Mouse (Mus musculus) stomach, embryonic 14.5 days (tissue): ENCODE results near the gene Stkld1. TPM values are rescaled to one million over a fixed set of nuclear protein-coding genes. Genes with fewer than 3 reads are reported as not detected.

Source experiments
- ATAC-seq: fragments of 200-750 bp; cut with Nextera tagmentation; 2 replicates; pipeline ENCODE4 v1.8.0; 2017; ENCODE audit warnings: low read depth, moderate TSS enrichment; ENCODE audit not compliant: insufficient number of reproducible peaks, insufficient read depth, low FRiP score
- H3K27ac ChIP-seq: fragments of 300-500 bp; sonication (generic); 2 replicates; pipeline ENCODE4 v1.5.1; 2014; ENCODE audit warnings: mild to moderate bottlenecking, low read length, moderate library complexity, mixed read lengths
- H3K27me3 ChIP-seq: fragments of 300-500 bp; sonication (generic); 2 replicates; pipeline ENCODE4 v1.6.1; 2014; ENCODE audit warnings: low read length, control low read depth, mixed read lengths; ENCODE audit not compliant: control insufficient read depth, insufficient read depth
- H3K36me3 ChIP-seq: fragments of 300-500 bp; sonication (generic); 2 replicates; pipeline ENCODE4 v1.6.1; 2014; ENCODE audit warnings: mild to moderate bottlenecking, control low read depth, low read length, moderate library complexity, mixed read lengths; ENCODE audit not compliant: control insufficient read depth, insufficient read depth
- H3K4me1 ChIP-seq: fragments of 300-500 bp; sonication (generic); 2 replicates; pipeline ENCODE4 v1.6.1; 2014; ENCODE audit warnings: low read length, control low read depth, mixed read lengths; ENCODE audit not compliant: control insufficient read depth, insufficient read depth
- H3K4me2 ChIP-seq: fragments of 300-500 bp; sonication (generic); replicated peaks from 2 replicates; pipeline ENCODE4 v1.6.1; 2014; ENCODE audit warnings: low read depth, low read length, control low read depth
- H3K4me3 ChIP-seq: fragments of 300-500 bp; sonication (generic); 2 replicates; pipeline ENCODE4 v1.5.1; 2014; ENCODE audit warnings: low read depth, low read length, control low read depth
- H3K9ac ChIP-seq: fragments of 300-500 bp; sonication (generic); replicated peaks from 2 replicates; pipeline ENCODE4 v1.6.1; 2014; ENCODE audit warnings: low read depth, mild to moderate bottlenecking, control low read depth, low read length, moderate library complexity, mixed read lengths
- H3K9me3 ChIP-seq: fragments of 300-500 bp; sonication (generic); 2 replicates; pipeline ENCODE4 v1.6.1; 2016; ENCODE audit warnings: low read depth, low read length, control low read depth; ENCODE audit not compliant: control insufficient read depth
- WGBS: fragments of 180-500 bp; shearing (Covaris S2); extraction: QIAGEN DNeasy Blood & Tissue Kit; methylation state at CpG from one replicate; pipeline ENCODE4 v1.1.7; 2014; 5-methylcytosine and 5-hydroxymethylcytosine counted together
- polyA plus RNA-seq: library from polyadenylated mRNA; unstranded; fragments of >200 nt; fragmentation: Nextera tagmentation; extraction: Ambion mirVana; gene quantifications from 2 replicates; pipeline ENCODE4 v1.2.1, GENCODE M21; 2014

The Stkld1 gene
- polyA plus RNA-seq, 1 experiment from 2014 or later, result 0.25 TPM

DNA sequence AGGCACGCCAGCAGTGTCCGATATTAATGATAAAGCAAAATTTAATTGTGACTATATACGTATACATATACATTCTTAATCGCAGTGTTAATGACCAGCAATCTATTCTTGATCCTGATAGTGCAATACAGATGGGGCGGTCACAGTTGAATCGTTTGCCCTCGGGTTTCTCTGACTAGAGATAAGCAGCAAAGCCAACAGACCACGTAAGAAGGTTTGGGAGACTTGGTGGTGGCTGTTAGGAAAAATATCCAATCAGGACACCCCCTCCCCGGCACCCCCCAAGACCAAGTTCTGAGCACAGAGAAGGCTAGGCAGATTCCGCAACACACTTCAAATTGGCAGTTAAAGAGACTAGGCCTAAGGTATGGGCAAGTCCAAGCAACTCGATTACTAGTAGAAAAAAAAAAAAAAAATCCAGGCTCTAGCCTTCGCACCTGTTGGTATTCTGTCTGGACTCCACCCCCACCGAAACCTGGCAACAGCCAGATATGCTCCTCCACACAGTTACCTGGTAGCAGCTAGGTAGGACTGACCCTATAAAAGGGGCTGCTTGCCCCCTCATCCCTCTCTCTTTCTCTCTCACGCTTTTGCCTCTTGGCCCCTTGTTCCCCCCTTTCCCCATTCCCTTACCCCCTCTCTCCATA, 31.0 kb downstream of the Stkld1 start:
- Histone ChIP-seq H3K4me3 (peak overlapping the region; percentile 87), H3K27me3 (no peaks in the 10 kb centered on the region), H3K4me2 (peak overlapping the region; percentile 85), H3K36me3 (peaks cover 17% of the 10 kb centered on the region), H3K27ac (peak overlapping the region; percentile 91), H3K4me1 (peaks cover 14% of the 10 kb centered on the region), H3K9ac (peak overlapping the region; percentile 90), H3K9me3 (no peaks in the 10 kb centered on the region)
- 14% methylated on average over 14 of the region's 14 CpGs for WGBS
- no peak for ATAC-seq

DNA sequence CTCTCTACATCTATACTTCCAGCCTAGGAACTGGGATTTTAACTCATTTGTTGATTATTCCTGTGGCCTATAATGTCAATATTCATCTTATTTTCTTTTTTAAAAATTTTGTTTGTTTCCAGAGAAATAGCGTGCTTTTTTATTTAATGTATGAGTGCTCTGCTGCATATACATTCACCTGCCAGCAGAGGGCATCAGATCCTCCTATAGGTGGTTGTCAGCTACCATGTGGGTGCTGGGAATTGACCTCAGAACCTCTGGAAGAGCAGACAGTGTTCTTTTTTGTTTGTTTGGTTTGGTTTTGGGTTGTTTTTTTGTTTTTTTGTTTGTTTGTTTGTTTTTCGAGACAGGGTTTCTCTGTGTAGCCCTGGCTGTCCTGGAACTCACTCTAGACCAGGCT, 33.4 kb downstream of the Stkld1 start:
- ATAC-seq, result no peak

DNA sequence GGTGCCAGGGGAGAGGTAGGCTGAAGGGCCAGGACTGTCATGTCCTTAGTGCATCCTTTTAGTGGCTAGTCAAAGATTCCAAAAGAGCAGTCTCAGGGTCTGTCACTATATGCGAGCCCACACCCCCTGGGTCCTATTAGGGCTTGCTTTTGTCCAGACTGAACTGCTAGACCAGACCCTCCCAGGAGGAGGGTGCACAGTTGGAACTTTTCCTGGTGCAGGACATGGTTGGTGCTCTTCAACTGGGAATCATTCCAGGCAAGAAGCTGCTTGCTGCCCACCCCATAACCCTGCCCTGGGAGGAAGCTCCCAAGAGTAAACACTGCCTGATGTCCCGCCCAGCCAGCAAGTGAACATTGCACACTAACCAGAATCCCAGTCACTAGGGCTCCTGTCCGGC, 39.3 kb downstream of the Stkld1 start, which contains the start of gene Adamts13:
Gene Adamts13 (plus strand): TSS at position 301 of the 400 bp plus-strand sequence.
- no peak for ATAC-seq
- 58% methylated on average over 3 of the region's 3 CpGs for WGBS
- Histone ChIP-seq H3K4me1 (no peaks in the 10 kb centered on the region), H3K4me2 (no peak within 1 kb of the TSS), H3K36me3 (no peaks in the 10 kb centered on the region), H3K4me3 (no peak within 1 kb of the TSS), H3K9me3 (no peaks in the 10 kb centered on the region), H3K27me3 (no peaks in the 10 kb centered on the region), H3K9ac (no peak within 1 kb of the TSS), H3K27ac (no peak within 1 kb of the TSS)

More for the DNA sequence above, 33.4 kb downstream of the Stkld1 start:
- no peaks in the 10 kb centered on the region for H3K9me3 ChIP-seq
- H3K4me1 ChIP-seq, result peaks cover 9% of the 10 kb centered on the region
- no peak overlapping the region for H3K27ac ChIP-seq
- 73% methylated on average over 2 of the region's 2 CpGs for WGBS
- no peak overlapping the region for H3K4me2 ChIP-seq
- H3K36me3 ChIP-seq, result peaks cover under 1% of the 10 kb centered on the region; the same call in 1 of the 2 replicates
- no peaks in the 10 kb centered on the region for H3K27me3 ChIP-seq
- no peak overlapping the region for H3K4me3 ChIP-seq
- no peak overlapping the region for H3K9ac ChIP-seq

DNA sequence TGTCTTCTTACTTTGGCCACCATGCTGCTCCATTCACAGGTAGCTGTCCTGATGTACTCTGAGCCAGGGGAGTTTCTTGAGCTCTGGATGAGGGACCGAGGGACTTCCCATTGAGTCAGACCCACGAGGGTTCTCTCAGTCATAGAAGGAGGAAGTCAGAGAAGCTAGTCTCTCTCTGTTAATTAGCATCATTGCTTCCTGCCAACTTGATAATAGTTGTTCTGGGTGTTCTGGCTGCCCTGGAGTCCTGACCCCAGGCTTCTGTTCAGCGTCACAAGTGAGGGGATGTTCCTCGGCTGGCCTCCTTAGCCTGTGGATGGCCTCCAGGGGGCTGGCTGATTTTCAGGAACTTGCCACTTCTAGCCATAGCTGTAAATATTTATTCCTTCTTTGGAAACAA, 40.1 kb downstream of the Stkld1 start:
- Histone ChIP-seq H3K9me3 (no peaks in the 10 kb centered on the region), H3K4me1 (no peaks in the 10 kb centered on the region), H3K4me2 (no peak overlapping the region), H3K36me3 (no peaks in the 10 kb centered on the region), H3K9ac (no peak overlapping the region), H3K27me3 (no peaks in the 10 kb centered on the region), H3K27ac (no peak overlapping the region), H3K4me3 (no peak overlapping the region)
- WGBS, result 34% methylated on average over 4 of the region's 4 CpGs
- ATAC-seq, result no peak

DNA sequence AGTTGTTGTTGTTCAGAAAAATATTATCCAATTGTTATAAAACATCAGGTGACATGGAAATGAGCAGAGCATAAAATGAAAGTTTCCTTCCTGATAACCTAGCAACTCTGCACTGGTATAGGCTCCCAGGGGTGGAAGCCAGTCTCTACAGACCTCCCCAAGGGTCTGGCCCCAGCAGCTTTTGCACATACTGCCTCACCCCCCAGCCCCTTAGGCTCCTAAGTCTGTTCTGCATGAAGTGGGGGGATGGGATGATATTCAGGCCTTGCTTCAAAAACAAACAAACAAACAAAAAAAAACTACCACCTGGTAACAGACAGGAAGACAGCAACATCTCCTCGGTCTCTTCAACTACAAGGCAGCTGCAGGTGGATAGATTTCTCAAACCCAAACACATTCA, 46.5 kb downstream of the Stkld1 start:
- ATAC-seq, result no peak
- Histone ChIP-seq H3K27ac (no peak overlapping the region), H3K9me3 (no peaks in the 10 kb centered on the region), H3K27me3 (no peaks in the 10 kb centered on the region), H3K9ac (no peak overlapping the region), H3K36me3 (no peaks in the 10 kb centered on the region), H3K4me1 (no peaks in the 10 kb centered on the region), H3K4me2 (no peak overlapping the region), H3K4me3 (no peak overlapping the region)
- WGBS, result 57% methylated on average over 1 of the region's 1 CpGs

DNA sequence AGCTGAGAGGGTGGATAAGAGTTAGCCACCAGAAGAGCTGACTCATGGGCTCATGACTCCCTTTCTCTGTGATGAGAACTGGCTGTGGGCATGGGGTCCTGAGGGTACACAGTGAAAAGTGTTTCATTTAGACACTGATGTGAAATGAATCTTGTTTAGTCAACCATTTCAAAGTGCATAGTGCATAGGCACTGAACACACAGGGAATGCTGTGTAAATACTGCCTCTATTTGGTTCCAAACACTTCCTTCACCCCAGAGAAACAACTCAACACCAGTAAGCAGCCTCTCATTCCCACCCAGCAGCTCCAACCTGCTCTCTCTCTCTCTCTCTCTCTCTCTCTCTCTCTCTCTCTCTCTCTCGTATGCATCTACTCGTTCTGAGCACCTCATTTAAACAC, 50.3 kb downstream of the Stkld1 start:
- Histone ChIP-seq H3K9ac (no peak overlapping the region), H3K27ac (no peak overlapping the region), H3K9me3 (no peaks in the 10 kb centered on the region), H3K4me3 (no peak overlapping the region), H3K4me2 (no peak overlapping the region), H3K27me3 (no peaks in the 10 kb centered on the region), H3K4me1 (no peaks in the 10 kb centered on the region), H3K36me3 (no peaks in the 10 kb centered on the region)
- 57% methylated on average over 2 of the region's 2 CpGs for WGBS
- no peak for ATAC-seq

GRCm38 (mm10) chr2:26984640-26985039, 50.8 kb downstream of the Stkld1 start:
- 88% methylated on average over 5 of the region's 5 CpGs for WGBS
- Histone ChIP-seq H3K9ac (no peak overlapping the region), H3K4me2 (no peak overlapping the region), H3K27me3 (no peaks in the 10 kb centered on the region), H3K4me1 (no peaks in the 10 kb centered on the region), H3K9me3 (no peaks in the 10 kb centered on the region), H3K36me3 (no peaks in the 10 kb centered on the region), H3K27ac (no peak overlapping the region), H3K4me3 (no peak overlapping the region)
- ATAC-seq, result no peak

- H3K4me3 ChIP-seq, result no peak overlapping the region
- no peaks in the 10 kb centered on the region for H3K9me3 ChIP-seq
- 78% methylated on average over 3 of the region's 3 CpGs for WGBS
- H3K27me3 ChIP-seq, result no peaks in the 10 kb centered on the region
- H3K9ac ChIP-seq, result no peak overlapping the region
- no peak overlapping the region for H3K27ac ChIP-seq
- ATAC-seq, result no peak
- no peaks in the 10 kb centered on the region for H3K36me3 ChIP-seq
- H3K4me2 ChIP-seq, result no peak overlapping the region
- H3K4me1 ChIP-seq, result no peaks in the 10 kb centered on the region
Observed at GRCm38 (mm10) chr2:26993936-26994335, 60.1 kb downstream of the Stkld1 start.

GRCm38 (mm10) chr2:26997498-26997897, 63.7 kb downstream of the Stkld1 start:
- Histone ChIP-seq H3K4me3 (no peak overlapping the region), H3K36me3 (no peaks in the 10 kb centered on the region), H3K9me3 (no peaks in the 10 kb centered on the region), H3K4me2 (no peak overlapping the region), H3K27ac (no peak overlapping the region), H3K4me1 (no peaks in the 10 kb centered on the region), H3K27me3 (no peaks in the 10 kb centered on the region), H3K9ac (no peak overlapping the region)
- no peak for ATAC-seq
- 94% methylated on average over 1 of the region's 1 CpGs for WGBS
